Mouse (Mus musculus) CH12.LX (cell line): Measurements from ENCODE around the gene Bcar1. TPM values are rescaled to one million over a fixed set of nuclear protein-coding genes. Genes with fewer than 3 reads are reported as not detected.

Experiments
- DNase-seq: peaks from one replicate; pipeline ENCODE4 v3.0.0-alpha.2; 2013; ENCODE audit errors: extremely low read depth
- H3K27ac ChIP-seq: 2 replicates; pipeline ENCODE4 v1.5.1; 2012; ENCODE audit warnings: low read depth, mild to moderate bottlenecking, control low read depth, moderate library complexity; ENCODE audit not compliant: insufficient read depth
- H3K27me3 ChIP-seq: replicated peaks from 2 replicates; pipeline ENCODE3; 2012; ENCODE audit warnings: inconsistent platforms
- H3K36me3 ChIP-seq, 2 experiments: replicated peaks in 1 of 2; 2 replicates each; pipeline versions ENCODE3 to v1.6.1; 2012; ENCODE audit warnings: inconsistent platforms in 1 of 2, low read length in 1 of 2, mild to moderate bottlenecking in 1 of 2, mixed read lengths in 1 of 2, moderate library complexity in 1 of 2; ENCODE audit not compliant: control insufficient read depth in 1 of 2, insufficient read depth in 1 of 2
- H3K4me1 ChIP-seq, 2 experiments: 2 replicates each; pipeline ENCODE4 v1.6.1; 2012; ENCODE audit warnings: inconsistent platforms in 1 of 2, moderate library complexity in 1 of 2; ENCODE audit not compliant: insufficient read depth in 2 of 2, control insufficient read depth in 1 of 2
- H3K4me2 ChIP-seq: 2 replicates; pipeline ENCODE4 v1.6.1; 2012; ENCODE audit warnings: low read depth, mild to moderate bottlenecking, control low read depth; ENCODE audit not compliant: poor library complexity, insufficient read depth, severe bottlenecking
- H3K4me3 ChIP-seq, 3 experiments: fragments of 150-350 bp in 1 of 3; sonication (generic) in 1 of 3; replicated peaks in 1 of 3; 2 replicates each; pipeline versions ENCODE3 to v1.5.1; 2011 to 2012; ENCODE audit warnings: low read depth in 2 of 3, low read length in 2 of 3, mild to moderate bottlenecking in 2 of 3, moderate library complexity in 2 of 3, control low read depth in 1 of 3, improper control_type of control experiment in 1 of 3, inconsistent platforms in 1 of 3, mixed read lengths in 1 of 3; ENCODE audit not compliant: poor library complexity in 1 of 3
- H3K79me2 ChIP-seq: replicated peaks from 2 replicates; pipeline ENCODE4 v1.6.1; 2012; ENCODE audit warnings: mild to moderate bottlenecking, moderate library complexity; ENCODE audit not compliant: control insufficient read depth, poor library complexity, insufficient read depth, severe bottlenecking; ENCODE audit errors: extremely low read depth
- H3K9ac ChIP-seq: 2 replicates; pipeline ENCODE4 v1.6.1; 2012; ENCODE audit warnings: low read depth, mild to moderate bottlenecking, control low read depth, moderate library complexity; ENCODE audit not compliant: insufficient read depth
- H3K9me3 ChIP-seq: replicated peaks from 2 replicates; pipeline ENCODE3; 2012; ENCODE audit warnings: low read length, inconsistent platforms, mixed read lengths
- E2F4 ChIP-seq: IDR thresholded peaks from 2 replicates; pipeline ENCODE4 v1.6.1; 2011; ENCODE audit warnings: low read depth, low read length, improper control_type of control experiment; ENCODE audit not compliant: insufficient replicate concordance
- ELF1 ChIP-seq: IDR thresholded peaks from 2 replicates; pipeline ENCODE4 v1.6.1; 2014; ENCODE audit warnings: low read depth, mild to moderate bottlenecking, inconsistent platforms, low read length, improper control_type of control experiment
- HCFC1 ChIP-seq: IDR thresholded peaks from 2 replicates; pipeline ENCODE4 v1.6.1; 2012; ENCODE audit warnings: low read depth, mild to moderate bottlenecking, inconsistent platforms, low read length, improper control_type of control experiment
- JUN ChIP-seq: IDR thresholded peaks from 2 replicates; pipeline ENCODE4 v1.6.1; 2011; ENCODE audit warnings: low read depth, mild to moderate bottlenecking, low read length, improper control_type of control experiment, moderate library complexity; ENCODE audit not compliant: insufficient read depth
- MAX ChIP-seq: IDR thresholded peaks from 2 replicates; pipeline ENCODE4 v1.6.1; 2011; ENCODE audit warnings: low read length, improper control_type of control experiment
- MXI1 ChIP-seq: IDR thresholded peaks from 2 replicates; pipeline ENCODE4 v1.6.1; 2011; ENCODE audit warnings: mild to moderate bottlenecking, low read depth, low read length, improper control_type of control experiment
- NELFE ChIP-seq: IDR thresholded peaks from 2 replicates; pipeline ENCODE4 v1.6.1; 2011; ENCODE audit warnings: low read depth, low read length, improper control_type of control experiment
- POLR2A ChIP-seq: IDR thresholded peaks from 2 replicates; pipeline ENCODE4 v1.6.1; 2011; ENCODE audit warnings: low read depth, mild to moderate bottlenecking, improper control_type of control experiment, low read length
- SIN3A ChIP-seq: IDR thresholded peaks from 2 replicates; pipeline ENCODE4 v1.6.1; 2012; ENCODE audit warnings: low read length, improper control_type of control experiment, inconsistent platforms
- TCF12 ChIP-seq: IDR thresholded peaks from 2 replicates; pipeline ENCODE4 v1.6.1; 2014; ENCODE audit warnings: low read depth, mild to moderate bottlenecking, inconsistent platforms, low read length, improper control_type of control experiment
- dilution Hi-C: fragments of 300-500 bp; cut with MboI; formaldehyde crosslinking; loops from 2 replicates; pipeline ENCODE4 v1.14.3; 2020; ENCODE audit warnings: low sequenced_read_pairs; ENCODE audit not compliant: extremely low pct_unique_long_range_greater_than_20kb, extremely low pct_ligation_motif_present
- in situ Hi-C: fragments of 300-500 bp; cut with MboI; formaldehyde crosslinking; loops from 3 replicates; pipeline ENCODE4 v1.14.3; 2019; ENCODE audit warnings: low sequenced_read_pairs, low pct_ligation_motif_present, low pct_unique_long_range_greater_than_20kb, mixed read lengths
- polyA plus RNA-seq: library from polyadenylated mRNA; unstranded; fragments of >175 nt; gene quantifications from 2 replicates; pipeline ENCODE4 v1.2.1, GENCODE M21; 2012; ENCODE audit warnings: low read depth; ENCODE audit not compliant: insufficient read length
- total RNA-seq, 2 experiments: library from RNA; depleted of rRNA; stranded (reverse); fragments of 300-350 nt in 1 of 2; fragments of >200 nt in 1 of 2; gene quantifications; 2 replicates each; pipeline ENCODE4 v1.2.3; 2012 to 2014

Gene Bcar1
- total and polyA plus RNA-seq, 3 experiments = 0.97 to 2.1 (median 1.2) TPM

DNA sequence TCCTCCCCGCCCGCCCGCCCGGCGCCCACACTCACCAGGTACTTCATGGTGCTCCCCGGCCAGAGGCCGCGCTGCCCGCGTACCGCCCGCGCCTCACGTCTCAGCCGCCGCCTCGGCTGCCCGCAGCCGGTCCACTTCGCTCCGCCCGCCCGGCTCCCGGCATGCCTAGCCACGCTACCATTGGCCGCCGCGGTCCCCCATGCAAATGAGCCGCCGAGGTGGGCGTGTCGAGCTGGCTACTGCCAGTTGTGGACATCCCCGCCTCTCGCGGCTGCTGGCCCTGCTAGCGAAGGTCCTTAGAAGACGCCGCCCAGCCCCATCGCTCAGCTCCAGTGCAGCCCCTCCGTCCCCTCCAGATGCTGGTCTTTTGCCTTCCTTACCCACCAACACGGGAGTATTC lies 11.6 kb downstream of the Bcar1 start:
- Histone ChIP-seq H3K9me3 (no peaks in the 10 kb centered on the region), H3K27me3 (peaks cover 78% of the 10 kb centered on the region), H3K4me1 (peaks cover 7 to 10% of the 10 kb centered on the region in 2 experiments; a peak in 3 of 4 replicates), H3K79me2 (no peaks in the 10 kb centered on the region), H3K9ac (peak overlapping the region; percentile 57), H3K36me3 (no peaks in the 10 kb centered on the region), H3K4me2 (peak overlapping the region; percentile 95), H3K4me3 (peak overlapping the region; percentile 50 to 77 (median 57)), H3K27ac (no peak overlapping the region)
- in situ Hi-C loops (loop anchor here (10.0 kb wide), 1 partner anchor 103 kb away; no protein-coding TSS in a partner anchor), dilution Hi-C loops (no loop called here)
- TF ChIP-seq ELF1 (peak; percentile 27; the same call in 1 of the 2 replicates), MAX (no peak), NELFE (0 out of 2 replicates have a peak, but pooled peaks have one; percentile 17), POLR2A (peak; percentile 61), HCFC1 (peak; percentile 22; the same call in 1 of the 2 replicates), MXI1 (peak; percentile 41; the same call in 1 of the 2 replicates), E2F4 (no peak), TCF12 (0 out of 2 replicates have a peak, but pooled peaks have one; percentile 42)
- DNase-seq = peak; percentile 83

DNA sequence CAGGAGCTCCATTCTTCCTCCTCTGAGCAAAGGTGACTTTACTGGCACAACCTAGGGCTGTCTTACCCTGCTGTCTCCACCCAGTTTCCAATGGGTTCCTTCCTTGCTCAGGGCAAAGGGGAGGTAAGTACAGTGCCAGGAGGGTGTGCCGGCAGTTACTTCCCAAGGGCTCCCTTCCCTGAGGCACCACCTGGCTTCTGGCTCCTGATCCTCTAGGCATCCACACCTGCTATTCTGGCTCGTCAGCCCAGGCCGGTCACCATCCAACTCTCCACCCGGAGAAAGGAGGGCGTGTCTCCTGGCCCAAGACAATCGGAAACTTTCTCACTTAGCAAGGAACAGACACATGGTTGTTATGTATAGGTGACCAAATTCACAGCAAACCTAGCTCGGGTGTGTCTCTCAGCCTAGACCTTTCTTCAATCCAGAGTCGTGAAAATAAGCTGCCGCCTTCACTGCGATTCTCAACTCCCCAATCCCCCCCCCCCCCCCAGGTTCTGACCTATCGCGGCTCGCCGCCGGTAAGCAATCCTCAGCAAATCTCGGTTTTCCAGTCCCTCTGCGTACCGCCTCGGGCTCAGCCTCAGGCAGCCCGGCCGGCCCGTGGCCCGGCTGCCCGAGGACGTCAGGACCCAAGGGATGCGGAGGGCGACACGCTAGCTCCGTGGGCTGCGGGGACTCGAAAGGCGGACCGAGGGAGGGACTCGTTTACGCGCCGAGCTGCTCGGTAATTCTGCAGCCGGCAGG lies 12.2 kb downstream of the Bcar1 start:
- TF ChIP-seq JUN (no peak), SIN3A (0 out of 2 replicates have a peak, but pooled peaks have one; percentile 35)
- TF ChIP-seq, all 38 proteins: peak for 1
- Histone ChIP-seq H3K9ac (peak overlapping the region; percentile 57), H3K36me3 (no peaks in the 10 kb centered on the region), H3K9me3 (no peaks in the 10 kb centered on the region), H3K27ac (no peak overlapping the region), H3K79me2 (no peaks in the 10 kb centered on the region), H3K4me1 (peaks cover 13 to 16% of the 10 kb centered on the region in 2 experiments), H3K4me3 (peak overlapping the region; percentile 50 to 77 (median 57)), H3K27me3 (peaks cover 72% of the 10 kb centered on the region), H3K4me2 (peak overlapping the region; percentile 88)
- in situ Hi-C loops (loop anchor here (10.0 kb wide), 1 partner anchor 103 kb away; no protein-coding TSS in a partner anchor), dilution Hi-C loops (no loop called here)
- DNase-seq = no peak
